Comparison of ENCODE assay signal across 8 mouse cellular contexts in genomic region chr17:28800281-28800670, GRCm38 (mm10). TPM values are rescaled to one million over a fixed set of nuclear protein-coding genes. Genes with fewer than 3 reads are reported as not detected.
DNase-seq lines count a peak whose midpoint lies in the region; ATAC-seq and TF ChIP-seq lines count a peak whose summit lies in the region.

No protein-coding gene starts in this region.

- H3K9me3 ChIP-seq in CH12.LX (replicated peaks; ENCODE audit: low read length) = peaks cover 10% of the 10 kb centered on the region
- 0 out of 2 replicates have a peak, but pooled peaks cover under 1% of the 10 kb centered on the region for H3K9me3 ChIP-seq in forebrain, embryonic 12.5 days
- no peaks in the 10 kb centered on the region for H3K9me3 ChIP-seq in limb, embryonic 15.5 days
- no peaks in the 10 kb centered on the region for H3K9me3 ChIP-seq in stomach, embryonic 15.5 days

- peak; percentile 33; the same call in 1 of the 2 replicates for ATAC-seq in forebrain, embryonic 12.5 days (ENCODE audit: low FRiP score)
- no peak; the same call in 1 of the 2 replicates for ATAC-seq in limb, embryonic 15.5 days (ENCODE audit: insufficient number of reproducible peaks, low FRiP score, low TSS enrichment, low read depth)
- ATAC-seq in stomach, embryonic 15.5 days (ENCODE audit: insufficient read depth, low FRiP score, low read depth) = peak; percentile 21; the same call in 1 of the 2 replicates

- H3K4me2 ChIP-seq in CH12.LX (ENCODE audit: insufficient read depth, low read depth, poor library complexity, severe bottlenecking) = peak overlapping the region; percentile 99
- H3K4me2 ChIP-seq in forebrain, embryonic 12.5 days = peak overlapping the region; percentile 98
- H3K4me2 ChIP-seq in limb, embryonic 15.5 days = peak overlapping the region; percentile 96
- peak overlapping the region; percentile 97 for H3K4me2 ChIP-seq in stomach, embryonic 15.5 days

- in situ Hi-C loops in CH12.LX (cut with MboI; ENCODE audit: low pct_ligation_motif_present, low pct_unique_long_range_greater_than_20kb, low sequenced_read_pairs) = no loop called here

- DNase-seq in embryo, embryonic 11.5 days (ENCODE audit: low read depth, low spot score) = peak; percentile 9
- DNase-seq in embryo, embryonic 10 days (ENCODE audit: low spot score) = no peak
- DNase-seq in CH12.LX (ENCODE audit: extremely low read depth) = no peak
- DNase-seq in right cerebral cortex, adult 2 months (ENCODE audit: low spot score in 2 of 2) = no peak
- no peak for DNase-seq in spleen, adult 18-20 months

- TF ChIP-seq RAD21 in CH12.LX (IDR thresholded peaks at IDR 0.05; ENCODE audit: low read depth, low read length) = no peak

- 0% methylated on average over 15 of the region's 15 CpGs for WGBS in forebrain, embryonic 12.5 days
- WGBS in limb, embryonic 15.5 days = 1% methylated on average over 15 of the region's 15 CpGs
- 2% methylated on average over 15 of the region's 15 CpGs for WGBS in stomach, embryonic 15.5 days

- H3K9ac ChIP-seq in CH12.LX (ENCODE audit: insufficient read depth, low read depth) = peak overlapping the region; percentile 99
- peak overlapping the region; percentile 100 for H3K9ac ChIP-seq in forebrain, embryonic 12.5 days
- H3K9ac ChIP-seq in limb, embryonic 15.5 days = peak overlapping the region; percentile 99
- peak overlapping the region; percentile 99 for H3K9ac ChIP-seq in stomach, embryonic 15.5 days

- H3K36me3 ChIP-seq in CH12.LX (replicated peaks in 1 of 2; ENCODE audit: control insufficient read depth in 1 of 2, insufficient read depth in 1 of 2, low read length in 1 of 2) = peaks cover 0 to 2% of the 10 kb centered on the region in 2 experiments
- H3K36me3 ChIP-seq in forebrain, embryonic 12.5 days (replicated peaks) = no peaks in the 10 kb centered on the region
- H3K36me3 ChIP-seq in limb, embryonic 15.5 days = peaks cover 1% of the 10 kb centered on the region; the same call in 1 of the 2 replicates
- H3K36me3 ChIP-seq in stomach, embryonic 15.5 days = no peaks in the 10 kb centered on the region

- H3K4me1 ChIP-seq in CH12.LX (ENCODE audit: control insufficient read depth in 1 of 2, insufficient read depth in 2 of 2) = peaks cover 3 to 27% of the 10 kb centered on the region in 2 experiments; a peak in 3 of 4 replicates
- H3K4me1 ChIP-seq in forebrain, embryonic 12.5 days = peaks cover 29% of the 10 kb centered on the region
- H3K4me1 ChIP-seq in limb, embryonic 15.5 days = peaks cover 29% of the 10 kb centered on the region
- peaks cover 21% of the 10 kb centered on the region for H3K4me1 ChIP-seq in stomach, embryonic 15.5 days

- TF ChIP-seq CTCF in CH12.LX (conservative IDR thresholded peaks at IDR 0.05 in 1 of 2, IDR thresholded peaks at IDR 0.05 in 1 of 2; ENCODE audit: low read depth in 2 of 2, low read length in 2 of 2) = no peak

- TF ChIP-seq EP300 in CH12.LX (IDR thresholded peaks at IDR 0.05; ENCODE audit: low read length) = no peak

- no peaks in the 10 kb centered on the region for H3K79me2 ChIP-seq in CH12.LX (replicated peaks; ENCODE audit: control insufficient read depth, extremely low read depth, insufficient read depth, poor library complexity, severe bottlenecking)

- dilution Hi-C loops in CH12.LX (cut with MboI; ENCODE audit: extremely low pct_ligation_motif_present, extremely low pct_unique_long_range_greater_than_20kb, low sequenced_read_pairs) = no loop called here

- TF ChIP-seq POLR2A in CH12.LX (IDR thresholded peaks at IDR 0.05; ENCODE audit: low read depth, low read length) = no peak

- no peaks in the 10 kb centered on the region for H3K27me3 ChIP-seq in CH12.LX (replicated peaks)
- no peaks in the 10 kb centered on the region for H3K27me3 ChIP-seq in forebrain, embryonic 12.5 days
- H3K27me3 ChIP-seq in limb, embryonic 15.5 days = no peaks in the 10 kb centered on the region
- no peaks in the 10 kb centered on the region for H3K27me3 ChIP-seq in stomach, embryonic 15.5 days (replicated peaks)

- H3K27ac ChIP-seq in CH12.LX (ENCODE audit: insufficient read depth, low read depth) = peak overlapping the region; percentile 61; the same call in 1 of the 2 replicates
- H3K27ac ChIP-seq in forebrain, embryonic 12.5 days = peak overlapping the region; percentile 99
- H3K27ac ChIP-seq in limb, embryonic 15.5 days = peak overlapping the region; percentile 99
- H3K27ac ChIP-seq in stomach, embryonic 15.5 days = peak overlapping the region; percentile 97

- peak overlapping the region; percentile 44 to 83 (median 71) for H3K4me3 ChIP-seq in CH12.LX (replicated peaks in 1 of 3; ENCODE audit: low read depth in 2 of 3, low read length in 2 of 3, poor library complexity in 1 of 3)
- peak overlapping the region; percentile 92 for H3K4me3 ChIP-seq in forebrain, embryonic 12.5 days (replicated peaks)
- peak overlapping the region; percentile 79 for H3K4me3 ChIP-seq in limb, embryonic 15.5 days
- H3K4me3 ChIP-seq in stomach, embryonic 15.5 days (replicated peaks) = peak overlapping the region; percentile 82

TF ChIP-seq in CH12.LX, 34 proteins besides CTCF, POLR2A, EP300 and RAD21:
- no peak for TF ChIP-seq SIN3A (IDR thresholded peaks at IDR 0.05; ENCODE audit: low read length)
- TF ChIP-seq POLR2AphosphoS2 (IDR thresholded peaks at IDR 0.05; ENCODE audit: low read depth, low read length) = no peak
- TF ChIP-seq BHLHE40 (IDR thresholded peaks at IDR 0.05; ENCODE audit: low read depth, low read length) = peak; percentile 76

RNA-seq across cellular contexts. Expression of gene Brpf3, which starts 0.6 kb away (rescaled TPM):
- total RNA-seq in CH12.LX (2012; rRNA removed) (1.5 and 2.3 TPM in 2 replicates), CH12.LX (2014; rRNA removed) (0.40 and 0.96 TPM in 2 replicates)
- 8.5 and 12.1 TPM in 2 replicates for polyA plus RNA-seq in CH12.LX (2012; ENCODE audit: insufficient read length, low read depth)
- polyA plus RNA-seq in forebrain, embryonic 12.5 days (2016; fragmentation: Nextera tagmentation; extraction: Ambion mirVana) = 14.4 and 16.2 TPM in 2 replicates
- polyA plus RNA-seq in limb, embryonic 15.5 days (2015; fragmentation: Nextera tagmentation; extraction: Ambion mirVana) = 7.3 and 8.4 TPM in 2 replicates
- 14.5 and 15.1 TPM in 2 replicates for polyA plus RNA-seq in stomach, embryonic 15.5 days (2015; fragmentation: Nextera tagmentation; extraction: Ambion mirVana)

RNA-seq across cellular contexts. Expression of gene Mapk13, which starts 31.2 kb away (rescaled TPM):
- total RNA-seq in CH12.LX (2012; rRNA removed) (not detected in 2 replicates), CH12.LX (2014; rRNA removed) (not detected in 2 replicates)
- not detected in 2 replicates for polyA plus RNA-seq in CH12.LX (2012; ENCODE audit: insufficient read length, low read depth)
- polyA plus RNA-seq in forebrain, embryonic 12.5 days (2016; fragmentation: Nextera tagmentation; extraction: Ambion mirVana) = 2.5 and 5.3 TPM in 2 replicates
- polyA plus RNA-seq in limb, embryonic 15.5 days (2015; fragmentation: Nextera tagmentation; extraction: Ambion mirVana) = 126 and 130 TPM in 2 replicates
- 95.5 and 115 TPM in 2 replicates for polyA plus RNA-seq in stomach, embryonic 15.5 days (2015; fragmentation: Nextera tagmentation; extraction: Ambion mirVana)

RNA-seq across cellular contexts. Expression of gene Pnpla1, which starts 57.9 kb away (rescaled TPM):
- total RNA-seq in CH12.LX (2012; rRNA removed) (not detected in 2 replicates), CH12.LX (2014; rRNA removed) (not detected in 2 replicates)
- polyA plus RNA-seq in CH12.LX (2012; ENCODE audit: insufficient read length, low read depth) = not detected in 2 replicates
- not detected in 2 replicates for polyA plus RNA-seq in forebrain, embryonic 12.5 days (2016; fragmentation: Nextera tagmentation; extraction: Ambion mirVana)
- polyA plus RNA-seq in limb, embryonic 15.5 days (2015; fragmentation: Nextera tagmentation; extraction: Ambion mirVana) = 13.8 and 14.1 TPM in 2 replicates
- polyA plus RNA-seq in stomach, embryonic 15.5 days (2015; fragmentation: Nextera tagmentation; extraction: Ambion mirVana) = 0.32 and 0.50 TPM in 2 replicates

Comparison
In these comparisons a context has a peak if more than half of its experiments do, and no peak if none do; other contexts are left out.
1. RNA of gene Mapk13, which starts 31.2 kb away (polyA plus RNA-seq): 126 to 130 TPM in limb, embryonic 15.5 days and 95.5 to 115 TPM in stomach, embryonic 15.5 days; 2.5 to 5.3 TPM in forebrain, embryonic 12.5 days and not detected in CH12.LX; every median in the first group is over 10 times any median in the second.
2. Peak in every context shown above with its lines, with median percentiles within 50 percentile points of each other: H3K27ac ChIP-seq, H3K4me2 ChIP-seq, H3K4me3 ChIP-seq and H3K9ac ChIP-seq.